ENCODE assay signal across 9 mouse cellular contexts in the genomic region with DNA sequence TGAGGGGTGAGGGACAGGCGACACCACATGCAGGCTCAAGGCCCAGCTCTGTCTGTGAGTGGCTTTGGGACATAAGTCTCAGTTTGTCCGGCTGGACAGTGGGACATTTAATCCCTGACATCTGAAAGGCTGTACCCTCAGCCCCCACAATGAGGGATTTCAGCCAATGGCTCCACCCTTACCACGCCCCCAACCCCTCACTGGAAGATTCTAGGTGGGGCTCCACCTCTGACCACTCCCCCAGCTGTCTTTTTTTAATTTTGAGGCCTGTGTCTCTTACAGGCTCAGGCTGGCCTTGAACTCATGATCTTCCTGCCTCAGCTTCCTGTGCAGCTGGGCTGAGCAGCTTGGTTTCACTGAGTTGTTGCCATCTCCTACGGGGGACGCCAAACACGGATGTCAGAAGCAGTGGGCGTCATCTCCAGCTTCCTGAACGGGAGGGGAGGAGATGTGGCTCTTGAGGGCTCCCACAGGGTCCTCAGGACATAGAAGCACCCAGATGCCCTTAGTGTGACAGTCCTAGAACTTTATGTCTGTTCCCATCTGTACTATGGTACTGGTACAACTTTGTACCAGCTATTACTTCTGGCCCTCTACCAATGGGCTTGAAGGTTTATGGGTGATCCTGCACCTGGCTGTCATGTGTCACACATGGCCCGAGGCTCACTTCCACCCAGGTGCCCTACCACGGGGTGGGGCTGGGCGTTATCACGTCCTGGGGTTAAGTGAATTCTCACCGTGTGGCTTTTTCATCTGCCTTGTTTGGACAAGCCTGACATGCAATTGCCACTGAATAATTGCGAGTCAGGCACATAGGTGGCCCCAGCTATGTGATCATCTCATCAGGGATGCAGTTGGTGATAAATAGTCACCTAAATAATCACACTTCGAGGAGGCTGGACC. TPM values are rescaled to one million over a fixed set of nuclear protein-coding genes. Genes with fewer than 3 reads are reported as not detected.
A peak's percentile ranks its signal among the peaks of the same experiment; 100 is the strongest.
DNase-seq lines count a peak whose midpoint lies in the region; ATAC-seq and TF ChIP-seq lines count a peak whose summit lies in the region.
"Had no signal": no experiment of that assay in that cellular context is flagged by ENCODE, and none has a peak within 500 bp of the region (broad histone marks: within the 10 kb centered on the region; RNA-seq: fewer than 3 reads in every experiment).

No protein-coding gene starts in this region.

- TF ChIP-seq POLR2A in MEL (IDR thresholded peaks at IDR 0.05; ENCODE audit: control insufficient read depth in 1 of 2, insufficient read depth in 1 of 2, low read depth in 1 of 2, low read length in 2 of 2, poor library complexity in 1 of 2), result no peak
- no peak for TF ChIP-seq POLR2A in bone marrow macrophage, adult 2 months (IDR thresholded peaks at IDR 0.05; ENCODE audit: borderline replicate concordance, low read depth, low read length)

- no peak for TF ChIP-seq RAD21 in MEL (IDR thresholded peaks at IDR 0.05; ENCODE audit: low read depth, low read length)

- H3K27ac ChIP-seq in layer of hippocampus, adult 2 months, result peak overlapping the region; percentile 87
- peak overlapping the region; percentile 6; the same call in 1 of the 2 replicates for H3K27ac ChIP-seq in MEL (ENCODE audit: control insufficient read depth, low read depth, low read length)
- peak overlapping the region; percentile 94 for H3K27ac ChIP-seq in bone marrow macrophage, adult 2 months (ENCODE audit: insufficient read depth, low read depth, low read length)
- peak overlapping the region; percentile 26; the same call in 1 of the 2 replicates for H3K27ac ChIP-seq in midbrain, postnatal 0 days (ENCODE audit: low read depth, low read length)

- DNase-seq in layer of hippocampus, adult 2 months (ENCODE audit: low spot score in 2 of 2), result peak in 1 of 2 experiments; percentile 10
- no peak for DNase-seq in layer of hippocampus, adult 9-11 months
- peak; percentile 77 for DNase-seq in MEL (ENCODE audit: low read depth, low spot score)
- DNase-seq in heart, postnatal 4 days, result peak; percentile 18
- no peak for DNase-seq in midbrain, postnatal 0 days (ENCODE audit: low spot score)

- H3K36me3 ChIP-seq in MEL (ENCODE audit: control insufficient read depth in 1 of 2, insufficient read depth in 2 of 2, low read length in 2 of 2), result no peaks in the 10 kb centered on the region; a peak in 1 of 4 replicates
- no peaks in the 10 kb centered on the region for H3K36me3 ChIP-seq in midbrain, postnatal 0 days (ENCODE audit: insufficient read depth, low read length)

- no peak for TF ChIP-seq EP300 in MEL (IDR thresholded peaks at IDR 0.05; ENCODE audit: low read depth in 1 of 2, low read length in 2 of 2)

- H3K4me1 ChIP-seq in MEL (ENCODE audit: control insufficient read depth in 1 of 2, insufficient read depth in 2 of 2, low read length in 2 of 2), result peaks cover 0 to 19% of the 10 kb centered on the region in 2 experiments; a peak in 2 of 4 replicates
- H3K4me1 ChIP-seq in bone marrow macrophage, adult 2 months (ENCODE audit: control insufficient read depth, insufficient read depth, low read length), result peaks cover 25% of the 10 kb centered on the region
- H3K4me1 ChIP-seq in midbrain, postnatal 0 days (ENCODE audit: insufficient read depth, low read length), result peaks cover 13% of the 10 kb centered on the region; the same call in 1 of the 2 replicates

- H3K79me2 ChIP-seq in MEL (ENCODE audit: control insufficient read depth, insufficient read depth, low read length, poor library complexity), result no peaks in the 10 kb centered on the region; the same call in 1 of the 2 replicates

- no peak for TF ChIP-seq CTCF in layer of hippocampus, adult 2 months (conservative IDR thresholded peaks at IDR 0.05)
- no peak for TF ChIP-seq CTCF in MEL (IDR thresholded peaks at IDR 0.05 in 2 of 3, conservative IDR thresholded peaks at IDR 0.05 in 1 of 3; ENCODE audit: control insufficient read depth in 1 of 3, insufficient read depth in 1 of 3, low read depth in 2 of 3, low read length in 3 of 3, poor library complexity in 1 of 3, severe bottlenecking in 1 of 3)
- TF ChIP-seq CTCF in bone marrow macrophage, adult 2 months (IDR thresholded peaks at IDR 0.05; ENCODE audit: low read depth, low read length), result no peak
- TF ChIP-seq CTCF in midbrain, postnatal 0 days (IDR thresholded peaks at IDR 0.05), result no peak

- ATAC-seq in midbrain, postnatal 0 days (ENCODE audit: low FRiP score), result no peak
- no peak for ATAC-seq in granulocyte monocyte progenitor cell, adult 5-6 weeks (replicated peaks; ENCODE audit: poor library complexity, severe bottlenecking)
- ATAC-seq in erythroblast, adult 5-6 weeks (replicated peaks; ENCODE audit: low FRiP score, poor library complexity, severe bottlenecking), result no peak

- 60% methylated on average over 15 of the region's 15 CpGs for WGBS in midbrain, postnatal 0 days

- no peak overlapping the region for H3K4me3 ChIP-seq in layer of hippocampus, adult 2 months
- H3K4me3 ChIP-seq in MEL (ENCODE audit: control insufficient read depth in 1 of 2, insufficient read depth in 1 of 2, low read depth in 2 of 2, low read length in 2 of 2), result peak overlapping the region; percentile 39 to 48; a peak in 3 of 4 replicates
- peak overlapping the region; percentile 65 for H3K4me3 ChIP-seq in bone marrow macrophage, adult 2 months (ENCODE audit: insufficient read depth, low read length)
- no peak overlapping the region for H3K4me3 ChIP-seq in midbrain, postnatal 0 days (ENCODE audit: low read depth, low read length)

- peaks cover 0 to 3% of the 10 kb centered on the region in 2 experiments; a peak in 2 of 4 replicates for H3K27me3 ChIP-seq in MEL (ENCODE audit: control insufficient read depth in 1 of 2, insufficient read depth in 2 of 2, low read length in 2 of 2)
- H3K27me3 ChIP-seq in midbrain, postnatal 0 days (ENCODE audit: insufficient read depth, low read length), result no peaks in the 10 kb centered on the region

- peak overlapping the region; percentile 18; the same call in 1 of the 2 replicates for H3K9ac ChIP-seq in MEL (ENCODE audit: control insufficient read depth, low read depth, low read length, poor library complexity, severe bottlenecking)
- H3K9ac ChIP-seq in midbrain, postnatal 0 days (replicated peaks; ENCODE audit: low read length, poor library complexity, severe bottlenecking), result no peak overlapping the region

- H3K9me3 ChIP-seq in MEL (replicated peaks; ENCODE audit: insufficient read depth, low read length), result no peaks in the 10 kb centered on the region
- H3K9me3 ChIP-seq in midbrain, postnatal 0 days (ENCODE audit: low read length), result no peaks in the 10 kb centered on the region

- H3K4me2 ChIP-seq in midbrain, postnatal 0 days (ENCODE audit: low read depth, low read length, poor library complexity, severe bottlenecking), result no peak overlapping the region

RNA-seq across cellular contexts. Expression of a gene that starts 20.8 kb away (rescaled TPM):
- 10 to 100 TPM; 60.0 to 60.1 TPM for total RNA-seq in layer of hippocampus, adult 2 months (2021)
- total RNA-seq in MEL (2012; rRNA removed), result 2.0 and 3.6 TPM in 2 replicates
- polyA plus RNA-seq in MEL (2012; ENCODE audit: insufficient read depth in 1 of 2, insufficient read length in 2 of 2, low read depth in 1 of 2, low replicate concordance in 2 of 2, missing spikeins in 1 of 2), result 1 to 10 TPM in 1 of 2 experiments, not detected in 1; 9.7 TPM
- polyA plus RNA-seq in bone marrow macrophage, adult 2 months (2012; ENCODE audit: insufficient read depth, insufficient read length, missing spikeins), result 31.8 and 38.6 TPM in 2 replicates
- 100 to 1,000 TPM; 125 to 130 TPM for total RNA-seq in heart, postnatal 4 days (2021)
- total RNA-seq in midbrain, postnatal 0 days (2014; rRNA removed), result 16.2 and 17.4 TPM in 2 replicates
- polyA plus RNA-seq in midbrain, postnatal 0 days (2015; fragmentation: Nextera tagmentation; extraction: Ambion mirVana), result 19.1 and 21.3 TPM in 2 replicates
- total RNA-seq in granulocyte monocyte progenitor cell, adult 5-6 weeks (2014; fragmentation: Nextera tagmentation), result 39.6 and 41.7 TPM in 2 replicates
- total RNA-seq in granulocyte monocyte progenitor cell, adult 5-6 weeks (2017), result 5.3 and 10.5 TPM in 2 replicates
- total RNA-seq in erythroblast, adult 5-6 weeks (2015; ENCODE audit: low replicate concordance), result 13.4 and 23.8 TPM in 2 replicates
- total RNA-seq in erythroblast, adult 5-6 weeks (2017; ENCODE audit: low replicate concordance), result 0.84 and 8.2 TPM in 2 replicates

RNA-seq across cellular contexts. Expression of a gene that starts 41.8 kb away (rescaled TPM):
- 1 to 10 TPM; 1.9 to 2.1 TPM for total RNA-seq in layer of hippocampus, adult 2 months (2021)
- 6.5 and 6.7 TPM in 2 replicates for total RNA-seq in MEL (2012; rRNA removed)
- polyA plus RNA-seq in MEL (2012; ENCODE audit: insufficient read depth in 1 of 2, insufficient read length in 2 of 2, low read depth in 1 of 2, low replicate concordance in 2 of 2, missing spikeins in 1 of 2), result 10 to 100 TPM in 1 of 2 experiments, not detected in 1; 29.5 TPM
- polyA plus RNA-seq in bone marrow macrophage, adult 2 months (2012; ENCODE audit: insufficient read depth, insufficient read length, missing spikeins), result 41.9 and 45.5 TPM in 2 replicates
- 1 to 10 TPM; 1.9 to 2.4 TPM for total RNA-seq in heart, postnatal 4 days (2021)
- 1.5 and 1.7 TPM in 2 replicates for total RNA-seq in midbrain, postnatal 0 days (2014; rRNA removed)
- 1.1 and 2.0 TPM in 2 replicates for polyA plus RNA-seq in midbrain, postnatal 0 days (2015; fragmentation: Nextera tagmentation; extraction: Ambion mirVana)
- total RNA-seq in granulocyte monocyte progenitor cell, adult 5-6 weeks (2014; fragmentation: Nextera tagmentation), result 37.5 and 43.6 TPM in 2 replicates
- total RNA-seq in granulocyte monocyte progenitor cell, adult 5-6 weeks (2017), result 11.5 and 13.3 TPM in 2 replicates
- total RNA-seq in erythroblast, adult 5-6 weeks (2015; ENCODE audit: low replicate concordance), result 5.4 TPM in 1 of 2 replicates, not detected in the other
- total RNA-seq in erythroblast, adult 5-6 weeks (2017; ENCODE audit: low replicate concordance), result 1.8 and 3.8 TPM in 2 replicates

RNA-seq across cellular contexts. Expression of a gene that starts 45.8 kb away (rescaled TPM):
- 1 to 10 TPM; 5.5 to 8.1 TPM for total RNA-seq in layer of hippocampus, adult 2 months (2021)
- total RNA-seq in MEL (2012; rRNA removed), result 0.49 and 0.89 TPM in 2 replicates
- 1 to 10 TPM in 1 of 2 experiments, not detected in 1; 1.2 TPM for polyA plus RNA-seq in MEL (2012; ENCODE audit: insufficient read depth in 1 of 2, insufficient read length in 2 of 2, low read depth in 1 of 2, low replicate concordance in 2 of 2, missing spikeins in 1 of 2)
- polyA plus RNA-seq in bone marrow macrophage, adult 2 months (2012; ENCODE audit: insufficient read depth, insufficient read length, missing spikeins), result not detected in 2 replicates
- under 1 TPM; 0.72 to 0.98 TPM for total RNA-seq in heart, postnatal 4 days (2021)
- total RNA-seq in midbrain, postnatal 0 days (2014; rRNA removed), result 6.6 TPM in 1 of 2 replicates, not detected in the other
- 1.6 and 3.9 TPM in 2 replicates for polyA plus RNA-seq in midbrain, postnatal 0 days (2015; fragmentation: Nextera tagmentation; extraction: Ambion mirVana)
- total RNA-seq in granulocyte monocyte progenitor cell, adult 5-6 weeks (2014; fragmentation: Nextera tagmentation), result 2.2 TPM in 1 of 2 replicates, not detected in the other
- total RNA-seq in granulocyte monocyte progenitor cell, adult 5-6 weeks (2017), result not detected in 2 replicates
- not detected in 2 replicates for total RNA-seq in erythroblast, adult 5-6 weeks (2015; ENCODE audit: low replicate concordance)
- total RNA-seq in erythroblast, adult 5-6 weeks (2017; ENCODE audit: low replicate concordance), result 5.6 TPM in 1 of 2 replicates, not detected in the other
- total RNA-seq: hematopoietic stem cell, adult 5-6 weeks had no signal

RNA-seq across cellular contexts. Expression of a gene that starts 47.9 kb away (rescaled TPM):
- total RNA-seq in layer of hippocampus, adult 2 months (2021), result 100 to 1,000 TPM; 286 to 287 TPM
- 0.03 and 0.08 TPM in 2 replicates for total RNA-seq in MEL (2012; rRNA removed)
- under 1 TPM in 1 of 2 experiments, not detected in 1; 0.38 TPM for polyA plus RNA-seq in MEL (2012; ENCODE audit: insufficient read depth in 1 of 2, insufficient read length in 2 of 2, low read depth in 1 of 2, low replicate concordance in 2 of 2, missing spikeins in 1 of 2)
- not detected in 2 replicates for polyA plus RNA-seq in bone marrow macrophage, adult 2 months (2012; ENCODE audit: insufficient read depth, insufficient read length, missing spikeins)
- total RNA-seq in heart, postnatal 4 days (2021), result under 1 TPM; 0.09 to 0.33 TPM
- 142 and 206 TPM in 2 replicates for total RNA-seq in midbrain, postnatal 0 days (2014; rRNA removed)
- 61.5 and 74.0 TPM in 2 replicates for polyA plus RNA-seq in midbrain, postnatal 0 days (2015; fragmentation: Nextera tagmentation; extraction: Ambion mirVana)
- total RNA-seq in granulocyte monocyte progenitor cell, adult 5-6 weeks (2014; fragmentation: Nextera tagmentation), result not detected in 2 replicates
- total RNA-seq in granulocyte monocyte progenitor cell, adult 5-6 weeks (2017), result not detected in 2 replicates
- not detected in 2 replicates for total RNA-seq in erythroblast, adult 5-6 weeks (2015; ENCODE audit: low replicate concordance)
- total RNA-seq in erythroblast, adult 5-6 weeks (2017; ENCODE audit: low replicate concordance), result 0.68 TPM in 1 of 2 replicates, not detected in the other

RNA-seq across cellular contexts. Expression of a gene that starts 50.3 kb away (rescaled TPM):
- total RNA-seq in layer of hippocampus, adult 2 months (2021), result 1 to 10 TPM; 4.4 to 6.1 TPM
- 0.46 and 0.62 TPM in 2 replicates for total RNA-seq in MEL (2012; rRNA removed)
- polyA plus RNA-seq in MEL (2012; ENCODE audit: insufficient read depth in 1 of 2, insufficient read length in 2 of 2, low read depth in 1 of 2, low replicate concordance in 2 of 2, missing spikeins in 1 of 2), result 1 to 10 TPM in 1 of 2 experiments, not detected in 1; 2.6 TPM
- polyA plus RNA-seq in bone marrow macrophage, adult 2 months (2012; ENCODE audit: insufficient read depth, insufficient read length, missing spikeins), result 0.75 and 2.2 TPM in 2 replicates
- under 1 TPM; 0.55 to 0.70 TPM for total RNA-seq in heart, postnatal 4 days (2021)
- total RNA-seq in midbrain, postnatal 0 days (2014; rRNA removed), result 0.88 and 2.7 TPM in 2 replicates
- 5.8 and 10.2 TPM in 2 replicates for polyA plus RNA-seq in midbrain, postnatal 0 days (2015; fragmentation: Nextera tagmentation; extraction: Ambion mirVana)
- 4.0 TPM in 1 of 2 replicates, not detected in the other for total RNA-seq in granulocyte monocyte progenitor cell, adult 5-6 weeks (2014; fragmentation: Nextera tagmentation)
- 0.30 TPM in 1 of 2 replicates, not detected in the other for total RNA-seq in granulocyte monocyte progenitor cell, adult 5-6 weeks (2017)
- total RNA-seq in erythroblast, adult 5-6 weeks (2015; ENCODE audit: low replicate concordance), result 2.5 and 3.7 TPM in 2 replicates
- total RNA-seq in erythroblast, adult 5-6 weeks (2017; ENCODE audit: low replicate concordance), result 1.3 TPM in 1 of 2 replicates, not detected in the other

Comparison
In these comparisons a context has a peak if more than half of its experiments do, and no peak if none do; other contexts are left out.
1. DNase-seq: peak in MEL (single experiment) and heart, postnatal 4 days (single experiment); none in layer of hippocampus, adult 9-11 months (single experiment) and midbrain, postnatal 0 days (single experiment).
2. H3K27ac ChIP-seq: peak in every context shown above with its lines; median percentile 94 in bone marrow macrophage, adult 2 months; 87 in layer of hippocampus, adult 2 months; 26 in midbrain, postnatal 0 days; 6 in MEL.
3. H3K4me3 ChIP-seq: peak in MEL (2 of 2) and bone marrow macrophage, adult 2 months (single experiment); none in layer of hippocampus, adult 2 months (single experiment) and midbrain, postnatal 0 days (single experiment).